Mouse (Mus musculus) heart, embryonic 14.5 days (tissue): ENCODE measurements around the gene Gm49384. TPM values are rescaled to one million over a fixed set of nuclear protein-coding genes. Genes with fewer than 3 reads are reported as not detected.

Source experiments
- ATAC-seq: fragments of 200-750 bp; cut with Nextera tagmentation; 2 replicates; pipeline ENCODE4 v1.8.0; 2017; ENCODE audit warnings: low read depth, moderate TSS enrichment; ENCODE audit not compliant: insufficient number of reproducible peaks, insufficient read depth, low FRiP score
- H3K27ac ChIP-seq, 2 experiments: fragments of 200-500 bp in 1 of 2; fragments of 300-500 bp in 1 of 2; sonication (generic) in 1 of 2; replicated peaks in 1 of 2; 2 replicates each; pipeline ENCODE4 v1.5.1; 2012 to 2014; ENCODE audit warnings: low read depth in 2 of 2, low read length in 2 of 2, control low read depth in 1 of 2, mild to moderate bottlenecking in 1 of 2, mixed read lengths in 1 of 2; ENCODE audit not compliant: control insufficient read depth in 1 of 2, insufficient read depth in 1 of 2
- H3K27me3 ChIP-seq: fragments of 300-500 bp; sonication (generic); 2 replicates; pipeline ENCODE4 v1.6.1; 2014; ENCODE audit warnings: mild to moderate bottlenecking, low read length, control low read depth; ENCODE audit not compliant: control insufficient read depth, insufficient read depth
- H3K36me3 ChIP-seq: fragments of 300-500 bp; sonication (generic); 2 replicates; pipeline ENCODE4 v1.6.1; 2014; ENCODE audit warnings: mild to moderate bottlenecking, control low read depth, low read length, mixed read lengths; ENCODE audit not compliant: control insufficient read depth, insufficient read depth
- H3K4me1 ChIP-seq, 2 experiments: fragments of 200-500 bp in 1 of 2; fragments of 300-500 bp in 1 of 2; sonication (generic) in 1 of 2; 2 replicates each; pipeline ENCODE4 v1.6.1; 2012 to 2014; ENCODE audit warnings: low read length in 2 of 2, control low read depth in 1 of 2, mixed read lengths in 1 of 2; ENCODE audit not compliant: control insufficient read depth in 2 of 2, insufficient read depth in 2 of 2
- H3K4me2 ChIP-seq: fragments of 300-500 bp; sonication (generic); 2 replicates; pipeline ENCODE4 v1.6.1; 2014; ENCODE audit warnings: mild to moderate bottlenecking, low read length
- H3K4me3 ChIP-seq, 2 experiments: fragments of 200-500 bp in 1 of 2; fragments of 300-500 bp in 1 of 2; sonication (generic) in 1 of 2; 2 replicates each; pipeline ENCODE4 v1.5.1; 2012 to 2014; ENCODE audit warnings: low read length in 2 of 2, mild to moderate bottlenecking in 2 of 2, control low read depth in 1 of 2, low read depth in 1 of 2, moderate library complexity in 1 of 2; ENCODE audit not compliant: control insufficient read depth in 1 of 2, insufficient read depth in 1 of 2
- H3K9ac ChIP-seq: fragments of 300-500 bp; sonication (generic); 2 replicates; pipeline ENCODE4 v1.6.1; 2014; ENCODE audit warnings: mild to moderate bottlenecking, low read length
- H3K9me3 ChIP-seq: fragments of 300-500 bp; sonication (generic); 2 replicates; pipeline ENCODE4 v1.6.1; 2016; ENCODE audit warnings: low read length, control low read depth; ENCODE audit not compliant: control insufficient read depth
- WGBS: fragments of 180-500 bp; shearing (Covaris S2); extraction: QIAGEN DNeasy Blood & Tissue Kit; methylation state at CpG from one replicate; pipeline ENCODE4 v1.1.7; 2014; 5-methylcytosine and 5-hydroxymethylcytosine counted together
- microRNA-seq: library from miRNA; unstranded; fragments of <30 nt; microRNA quantifications from one replicate; pipeline ENCODE4, GENCODE M21; 2016
- polyA plus RNA-seq: library from polyadenylated mRNA; unstranded; fragments of >200 nt; fragmentation: Nextera tagmentation; extraction: Ambion mirVana; gene quantifications from 2 replicates; pipeline ENCODE4 v1.2.1, GENCODE M21; 2014

Gm49384 gene
- polyA plus RNA-seq, 1 experiment from 2014 or later: 13.4 TPM

DNA sequence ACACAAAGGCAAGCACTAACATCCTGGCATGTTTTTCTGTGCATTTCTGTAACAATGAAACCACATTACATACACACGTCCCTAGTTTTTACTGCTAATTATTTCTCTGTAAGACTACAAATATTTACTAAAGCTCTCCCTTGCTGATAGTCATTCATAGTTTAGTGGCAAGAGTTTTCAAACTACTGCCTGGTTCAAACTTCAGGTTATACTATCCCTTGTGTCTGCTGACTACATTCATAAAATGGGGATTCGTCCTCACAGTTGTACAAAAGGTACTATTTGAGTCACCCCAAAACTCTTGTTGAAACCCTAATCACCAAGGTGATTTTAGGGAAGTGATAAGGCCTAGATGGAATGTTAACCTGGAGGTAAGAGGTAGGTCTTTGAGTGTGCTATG lies 48.1 kb downstream of the Gm49384 start:
- ATAC-seq: no peak
- H3K36me3 ChIP-seq: peaks cover 22% of the 10 kb centered on the region
- no peaks in the 10 kb centered on the region for H3K9me3 ChIP-seq
- peaks cover 3 to 4% of the 10 kb centered on the region in 2 experiments; a peak in 3 of 4 replicates for H3K4me1 ChIP-seq
- H3K4me3 ChIP-seq: no peak overlapping the region
- H3K4me2 ChIP-seq: no peak overlapping the region
- H3K27ac ChIP-seq: no peak overlapping the region
- no peaks in the 10 kb centered on the region for H3K27me3 ChIP-seq
- WGBS: 83% methylated on average over 2 of the region's 2 CpGs
- H3K9ac ChIP-seq: no peak overlapping the region

DNA sequence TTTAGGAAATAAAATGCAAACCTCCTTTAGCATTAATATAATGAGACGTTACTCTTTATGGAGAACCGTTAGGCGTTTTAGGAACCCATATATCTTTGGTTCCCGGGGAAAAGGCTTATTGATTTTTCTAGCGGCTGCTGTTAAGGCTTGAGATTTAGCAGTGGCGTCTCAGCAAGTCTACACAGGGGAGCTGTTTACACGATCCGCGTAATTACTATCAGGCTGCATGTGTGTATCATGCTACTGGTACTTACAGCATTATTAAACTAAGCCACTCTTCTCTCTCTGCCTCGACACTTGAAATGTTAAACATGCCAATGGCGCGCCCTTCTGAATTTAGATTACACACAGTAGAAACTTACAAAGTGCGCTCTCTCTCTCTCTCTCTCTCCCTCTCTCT lies 54.0 kb downstream of the Gm49384 start:
- ATAC-seq: no peak
- no peak overlapping the region for H3K9ac ChIP-seq
- WGBS: 79% methylated on average over 13 of the region's 13 CpGs
- no peak overlapping the region for H3K4me3 ChIP-seq
- H3K4me1 ChIP-seq: peaks cover 0 to 3% of the 10 kb centered on the region in 2 experiments; a peak in 2 of 4 replicates
- H3K27ac ChIP-seq: no peak overlapping the region
- no peaks in the 10 kb centered on the region for H3K36me3 ChIP-seq
- no peaks in the 10 kb centered on the region for H3K9me3 ChIP-seq
- no peak overlapping the region for H3K4me2 ChIP-seq
- no peaks in the 10 kb centered on the region for H3K27me3 ChIP-seq

DNA sequence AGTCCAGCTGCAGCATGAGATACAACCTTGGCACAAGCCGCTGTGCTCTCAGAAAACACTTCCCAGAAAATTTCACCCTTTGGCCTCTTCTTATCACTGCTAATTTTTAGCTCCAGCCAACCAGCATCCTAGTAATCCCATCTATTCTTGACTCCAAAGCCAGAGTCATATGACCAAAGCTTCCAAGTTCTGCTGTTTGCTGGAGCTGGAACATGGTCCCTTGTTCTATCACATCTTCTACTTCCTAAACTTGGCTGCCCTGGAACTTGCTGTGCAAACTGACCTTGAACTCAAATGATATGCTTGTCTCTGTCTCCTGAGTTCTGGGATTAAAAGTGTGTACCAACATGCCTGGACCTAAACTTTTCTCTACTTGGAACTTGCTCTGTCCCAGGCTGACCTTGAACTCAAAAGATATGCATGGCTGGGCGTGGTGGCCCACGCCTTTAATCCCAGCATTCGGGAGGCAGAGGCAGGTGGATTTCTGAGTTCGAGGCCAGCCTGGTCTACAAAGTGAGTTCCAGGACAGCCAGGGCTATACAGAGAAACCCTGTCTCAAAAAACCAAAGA lies 56.8 kb downstream of the Gm49384 start:
- Histone ChIP-seq H3K4me3 (no peak overlapping the region), H3K36me3 (no peaks in the 10 kb centered on the region), H3K9ac (no peak overlapping the region), H3K27me3 (no peaks in the 10 kb centered on the region), H3K4me2 (no peak overlapping the region), H3K9me3 (no peaks in the 10 kb centered on the region), H3K27ac (no peak overlapping the region), H3K4me1 (peaks cover 0 to 3% of the 10 kb centered on the region in 2 experiments; a peak in 2 of 4 replicates)
- ATAC-seq: no peak
- 83% methylated on average over 5 of the region's 5 CpGs for WGBS

DNA sequence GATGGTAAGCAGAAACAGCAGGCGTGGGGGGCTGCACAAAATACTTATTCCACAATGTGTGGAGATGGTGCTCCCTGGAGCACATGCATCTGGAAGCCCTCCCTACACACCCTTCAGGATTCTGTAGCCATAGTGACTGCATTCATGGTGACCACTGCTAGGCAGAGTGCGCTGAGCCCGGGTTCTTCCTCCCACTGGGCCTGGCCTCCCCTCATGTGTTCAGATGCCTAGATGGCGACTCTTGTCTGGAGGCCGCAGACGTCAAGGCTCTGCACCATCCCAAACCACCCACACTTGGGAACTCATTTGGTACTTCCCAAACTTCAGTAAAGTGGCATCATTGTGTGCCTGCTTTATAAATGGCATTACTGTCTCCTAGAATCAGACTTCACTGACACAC lies 60.6 kb downstream of the Gm49384 start:
- Histone ChIP-seq H3K27me3 (no peaks in the 10 kb centered on the region), H3K4me3 (no peak overlapping the region), H3K4me2 (no peak overlapping the region), H3K9ac (no peak overlapping the region), H3K4me1 (peaks cover 0 to 3% of the 10 kb centered on the region in 2 experiments; a peak in 2 of 4 replicates), H3K36me3 (no peaks in the 10 kb centered on the region), H3K27ac (no peak overlapping the region), H3K9me3 (no peaks in the 10 kb centered on the region)
- ATAC-seq: no peak
- WGBS: 80% methylated on average over 6 of the region's 6 CpGs

DNA sequence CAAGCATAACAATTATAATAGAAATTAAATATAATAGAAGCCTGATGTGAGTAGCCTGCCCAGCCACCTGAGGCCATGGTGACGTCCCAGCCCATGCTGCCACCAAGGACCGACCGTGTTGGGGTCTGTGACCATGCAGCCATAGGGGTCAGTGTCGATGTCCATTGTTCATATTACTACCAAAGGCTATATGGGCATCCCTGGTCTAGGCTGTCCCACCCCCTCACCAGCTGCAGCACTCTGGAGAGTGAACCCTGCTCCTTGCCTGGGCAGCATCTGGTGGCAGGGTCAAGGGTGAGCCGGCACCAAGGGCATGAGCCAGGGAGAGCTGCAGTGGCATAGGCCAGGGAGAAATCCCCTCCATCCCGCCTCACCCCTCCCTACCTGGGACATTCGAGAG lies 64.2 kb downstream of the Gm49384 start:
- no peaks in the 10 kb centered on the region for H3K4me1 ChIP-seq
- no peak overlapping the region for H3K27ac ChIP-seq

More for the DNA sequence above, 64.2 kb downstream of the Gm49384 start:
- Histone ChIP-seq H3K4me2 (no peak overlapping the region), H3K9me3 (no peaks in the 10 kb centered on the region), H3K36me3 (no peaks in the 10 kb centered on the region), H3K9ac (no peak overlapping the region), H3K4me3 (no peak overlapping the region), H3K27me3 (no peaks in the 10 kb centered on the region)
- 80% methylated on average over 7 of the region's 7 CpGs for WGBS
- ATAC-seq: no peak

Small RNA genes lying within 50 kb of the gene (microRNA-seq; reads per million reads assigned to microRNA genes)
- gene Gm47287: not detected
- gene Gm47295: not detected

Other genes starting within 250 kb of the Gm49384 start
- gene Rps29, start 45.1 kb downstream of the Gm49384 start, polyA plus RNA-seq: 1,298 and 1,520 TPM in 2 replicates
- 11.3 and 13.9 TPM in 2 replicates for gene Lrr1, start 35.5 kb downstream of the Gm49384 start, polyA plus RNA-seq
- 519 and 551 TPM in 2 replicates for gene Rpl36al, start 20.2 kb downstream of the Gm49384 start, polyA plus RNA-seq
- gene Mgat2, start 20.1 kb downstream of the Gm49384 start, polyA plus RNA-seq: 38.8 and 44.6 TPM in 2 replicates
- 12.0 and 13.2 TPM in 2 replicates for gene Gm49383, start 7.2 kb downstream of the Gm49384 start, polyA plus RNA-seq
- 6.7 and 7.7 TPM in 2 replicates for gene Dnaaf2, start 5.8 kb downstream of the Gm49384 start, polyA plus RNA-seq
- 15.4 and 16.8 TPM in 2 replicates for gene Pole2, start 23.9 kb upstream of the Gm49384 start, polyA plus RNA-seq
- gene Klhdc1, start 36.9 kb upstream of the Gm49384 start, polyA plus RNA-seq: 11.5 and 13.6 TPM in 2 replicates
- gene Klhdc2, start 92.4 kb upstream of the Gm49384 start, polyA plus RNA-seq: 137 and 144 TPM in 2 replicates
- 62.7 and 62.9 TPM in 2 replicates for gene Nemf, start 152.9 kb upstream of the Gm49384 start, polyA plus RNA-seq
- gene Arf6, start 167.9 kb upstream of the Gm49384 start, polyA plus RNA-seq: 41.5 and 49.9 TPM in 2 replicates
- 1.5 and 1.7 TPM in 2 replicates for gene Gm9887, start 168.2 kb upstream of the Gm49384 start, polyA plus RNA-seq